Mouse (Mus musculus) embryonic facial prominence, embryonic 13.5 days (tissue): Measurements from ENCODE around the gene Gna12. TPM values are rescaled to one million over a fixed set of nuclear protein-coding genes. Genes with fewer than 3 reads are reported as not detected.

Experiments used
- ATAC-seq: fragments of 200-750 bp; cut with Nextera tagmentation; 2 replicates; pipeline ENCODE4 v1.8.0; 2017; ENCODE audit warnings: low read depth; ENCODE audit not compliant: insufficient number of reproducible peaks, insufficient read depth, low FRiP score, low TSS enrichment
- H3K27ac ChIP-seq: fragments of 300-500 bp; sonication (generic); 2 replicates; pipeline ENCODE4 v1.5.1; 2015; ENCODE audit warnings: moderate library complexity, mild to moderate bottlenecking, inconsistent platforms
- H3K27me3 ChIP-seq: fragments of 300-500 bp; sonication (generic); 2 replicates; pipeline ENCODE4 v1.6.1; 2015; ENCODE audit warnings: mild to moderate bottlenecking, inconsistent platforms
- H3K36me3 ChIP-seq: fragments of 300-500 bp; sonication (generic); 2 replicates; pipeline ENCODE4 v1.6.1; 2015; ENCODE audit warnings: mild to moderate bottlenecking, inconsistent platforms
- H3K4me1 ChIP-seq: fragments of 300-500 bp; sonication (generic); 2 replicates; pipeline ENCODE4 v1.6.1; 2015; ENCODE audit warnings: inconsistent platforms
- H3K4me2 ChIP-seq: fragments of 300-500 bp; sonication (generic); 2 replicates; pipeline ENCODE4 v1.6.1; 2015; ENCODE audit warnings: moderate library complexity, mild to moderate bottlenecking, inconsistent platforms
- H3K4me3 ChIP-seq: fragments of 300-500 bp; sonication (generic); 2 replicates; pipeline ENCODE4 v1.5.1; 2015; ENCODE audit warnings: mild to moderate bottlenecking, inconsistent platforms
- H3K9ac ChIP-seq: fragments of 300-500 bp; sonication (generic); 2 replicates; pipeline ENCODE4 v1.6.1; 2015; ENCODE audit warnings: mild to moderate bottlenecking, inconsistent platforms
- H3K9me3 ChIP-seq: fragments of 300-500 bp; sonication (generic); 2 replicates; pipeline ENCODE4 v1.6.1; 2016; ENCODE audit warnings: inconsistent platforms
- WGBS: fragments of 180-500 bp; shearing (Covaris S2); methylation state at CpG from one replicate; pipeline ENCODE4 v1.1.7; 2015; ENCODE audit warnings: mixed read lengths; 5-methylcytosine and 5-hydroxymethylcytosine counted together
- polyA plus RNA-seq: library from polyadenylated mRNA; unstranded; fragments of >200 nt; fragmentation: Nextera tagmentation; extraction: Ambion mirVana; gene quantifications from 2 replicates; pipeline ENCODE4 v1.2.1, GENCODE M21; 2015

Gene Gna12
- polyA plus RNA-seq, 1 experiment from 2014 or later = 9.3 TPM

DNA sequence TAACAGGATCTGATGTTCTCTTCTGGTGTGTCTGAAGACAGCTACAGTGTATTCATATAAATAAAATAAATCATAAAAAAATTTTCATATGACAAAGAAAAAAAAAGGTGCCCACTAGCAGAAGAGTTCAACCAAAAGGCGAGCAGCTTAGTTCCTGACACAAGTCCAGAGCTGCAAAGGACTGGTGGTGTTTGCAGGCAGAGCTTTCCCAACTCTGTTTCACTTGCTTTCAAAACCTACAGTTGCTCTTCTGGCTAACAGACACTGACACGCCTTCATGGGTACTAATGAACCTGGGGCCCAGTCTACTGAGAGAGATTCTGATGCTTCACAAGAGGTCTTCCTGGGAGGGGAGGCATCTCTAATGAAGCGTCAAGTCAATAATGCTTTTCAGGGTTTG is 34.2 kb downstream of the Gna12 start:
- Histone ChIP-seq H3K9ac (no peak overlapping the region), H3K27ac (no peak overlapping the region), H3K4me3 (no peak overlapping the region), H3K27me3 (no peaks in the 10 kb centered on the region), H3K4me1 (peaks cover 60% of the 10 kb centered on the region), H3K4me2 (no peak overlapping the region), H3K36me3 (no peaks in the 10 kb centered on the region), H3K9me3 (no peaks in the 10 kb centered on the region)
- WGBS = 90% methylated on average over 3 of the region's 3 CpGs
- ATAC-seq = no peak

DNA sequence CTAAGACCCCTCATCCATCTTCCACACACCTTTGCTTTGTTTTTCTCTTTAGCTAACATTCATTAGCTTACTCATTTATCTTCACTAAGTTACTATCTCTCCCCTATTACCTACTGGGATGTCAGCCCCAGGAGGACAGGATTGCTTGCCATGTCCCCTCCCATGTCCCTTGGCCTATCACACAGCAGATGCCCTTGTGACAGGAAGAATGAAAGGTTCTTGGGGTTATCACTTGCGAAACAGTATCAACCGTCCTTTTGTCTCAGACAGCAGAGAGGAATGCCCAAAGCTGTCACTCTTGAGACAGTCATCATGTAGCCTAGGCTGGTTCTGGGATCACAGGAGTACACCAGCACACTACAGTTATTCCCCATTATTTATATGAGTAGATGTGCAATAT is 35.1 kb downstream of the Gna12 start:
- H3K9me3 ChIP-seq = no peaks in the 10 kb centered on the region
- H3K4me2 ChIP-seq = no peak overlapping the region
- H3K27me3 ChIP-seq = no peaks in the 10 kb centered on the region
- ATAC-seq = no peak
- no peaks in the 10 kb centered on the region for H3K36me3 ChIP-seq
- peak overlapping the region; percentile 5 for H3K27ac ChIP-seq
- H3K9ac ChIP-seq = no peak overlapping the region
- 52% methylated on average over 2 of the region's 2 CpGs for WGBS
- H3K4me1 ChIP-seq = peaks cover 65% of the 10 kb centered on the region
- H3K4me3 ChIP-seq = no peak overlapping the region

DNA sequence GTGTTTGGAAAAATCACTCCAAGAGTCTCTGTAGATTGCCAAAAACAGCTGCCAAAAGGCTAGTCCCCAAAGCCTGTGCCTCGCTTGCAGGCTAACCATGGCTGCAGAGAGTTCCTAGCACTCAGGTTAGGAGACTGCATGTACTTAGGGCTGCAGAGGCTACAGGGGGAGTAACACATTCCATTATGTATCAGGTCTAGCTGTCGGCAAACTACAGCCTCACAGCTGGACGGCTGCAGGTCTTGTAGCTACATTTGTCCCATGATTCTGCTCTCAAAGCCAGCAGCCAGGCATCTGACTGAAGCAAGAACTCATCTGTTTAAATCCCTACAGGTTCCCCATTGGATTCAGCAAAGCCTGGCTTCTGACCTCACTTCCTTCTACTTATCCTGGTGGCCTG is 35.5 kb downstream of the Gna12 start:
- no peaks in the 10 kb centered on the region for H3K36me3 ChIP-seq
- 46% methylated on average over 3 of the region's 3 CpGs for WGBS
- peak overlapping the region; percentile 5 for H3K27ac ChIP-seq
- no peak overlapping the region for H3K4me3 ChIP-seq
- peaks cover 68% of the 10 kb centered on the region for H3K4me1 ChIP-seq
- H3K27me3 ChIP-seq = no peaks in the 10 kb centered on the region
- no peak for ATAC-seq
- H3K9ac ChIP-seq = no peak overlapping the region
- H3K9me3 ChIP-seq = no peaks in the 10 kb centered on the region
- no peak overlapping the region for H3K4me2 ChIP-seq

DNA sequence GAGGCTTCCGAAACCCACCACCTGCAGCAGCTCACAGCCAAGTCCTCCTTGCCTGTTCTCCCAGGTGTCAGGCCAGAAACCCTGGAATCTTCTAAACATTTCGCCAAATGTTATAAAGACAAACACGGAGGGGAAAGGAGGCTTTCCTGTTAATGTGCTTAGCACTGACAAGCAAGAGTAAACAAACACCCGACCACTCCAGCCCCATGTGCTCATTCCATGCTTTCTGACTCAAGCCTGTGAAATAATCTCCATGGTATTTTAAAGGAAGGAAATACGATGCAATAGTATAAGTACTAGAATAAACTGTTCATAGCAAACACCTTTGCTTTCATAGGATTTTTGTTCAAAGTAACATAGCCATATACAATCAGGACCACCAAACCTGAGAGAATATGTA is 38.0 kb downstream of the Gna12 start:
- Histone ChIP-seq H3K27me3 (no peaks in the 10 kb centered on the region), H3K4me2 (no peak overlapping the region), H3K27ac (peak overlapping the region; percentile 92), H3K4me3 (no peak overlapping the region), H3K4me1 (peaks cover 60% of the 10 kb centered on the region), H3K36me3 (no peaks in the 10 kb centered on the region), H3K9me3 (no peaks in the 10 kb centered on the region), H3K9ac (0 out of 2 replicates have a peak overlapping the region, but pooled peaks have one; percentile 33)
- ATAC-seq = no peak
- WGBS = 59% methylated on average over 5 of the region's 5 CpGs

DNA sequence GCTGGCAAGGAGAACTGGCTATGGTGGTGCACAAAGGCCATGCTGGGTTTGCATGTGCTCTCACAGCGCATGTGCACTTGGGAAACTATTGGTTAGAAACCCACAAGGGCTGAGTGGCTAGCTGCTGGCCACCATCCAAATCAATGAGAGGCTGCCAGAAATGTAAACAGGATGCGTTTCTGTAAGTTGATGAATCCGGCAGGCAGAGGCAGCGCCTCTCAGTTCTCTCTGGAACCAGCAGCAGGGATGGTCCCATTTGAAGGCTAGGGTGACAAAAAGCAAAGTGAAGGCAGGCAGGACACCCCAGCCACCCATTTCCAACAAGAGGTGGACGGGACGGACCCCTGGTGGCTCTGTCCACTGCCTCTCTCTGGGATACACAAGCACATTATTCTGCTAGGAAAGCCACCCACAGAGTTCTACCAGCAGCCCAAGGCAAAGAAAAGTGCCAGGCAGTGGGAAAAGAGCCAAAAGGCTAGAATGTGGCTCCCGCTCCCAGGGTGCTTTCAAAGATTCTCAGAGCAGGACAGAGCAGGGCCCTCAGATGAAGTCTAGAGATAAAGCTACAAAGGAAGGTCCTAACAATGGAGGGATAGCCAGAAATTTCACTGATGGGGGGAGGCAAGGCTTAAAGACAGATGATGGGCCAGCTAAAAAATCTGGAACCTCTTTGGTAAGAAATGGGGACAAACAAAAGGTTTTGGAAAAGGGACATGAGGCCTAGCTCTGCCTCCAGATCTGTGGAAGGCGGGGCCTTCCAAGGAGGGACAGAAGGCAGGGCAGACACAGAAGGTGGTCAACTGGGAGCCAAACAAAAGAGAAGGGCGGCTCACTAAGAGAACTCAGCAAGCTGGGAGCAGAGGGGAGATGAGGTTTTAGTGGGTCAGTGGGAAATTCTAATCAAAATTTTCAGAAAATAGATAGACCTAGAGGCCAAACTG is 39.0 kb downstream of the Gna12 start:
- peaks cover 66% of the 10 kb centered on the region for H3K4me1 ChIP-seq
- ATAC-seq = no peak
- H3K9me3 ChIP-seq = no peaks in the 10 kb centered on the region
- H3K4me2 ChIP-seq = peak overlapping the region; percentile 26; the same call in 1 of the 2 replicates
- no peaks in the 10 kb centered on the region for H3K27me3 ChIP-seq
- peak overlapping the region; percentile 92 for H3K27ac ChIP-seq
- H3K36me3 ChIP-seq = no peaks in the 10 kb centered on the region
- H3K4me3 ChIP-seq = no peak overlapping the region
- 36% methylated on average over 9 of the region's 9 CpGs for WGBS
- H3K9ac ChIP-seq = peak overlapping the region; percentile 33; the same call in 1 of the 2 replicates

DNA sequence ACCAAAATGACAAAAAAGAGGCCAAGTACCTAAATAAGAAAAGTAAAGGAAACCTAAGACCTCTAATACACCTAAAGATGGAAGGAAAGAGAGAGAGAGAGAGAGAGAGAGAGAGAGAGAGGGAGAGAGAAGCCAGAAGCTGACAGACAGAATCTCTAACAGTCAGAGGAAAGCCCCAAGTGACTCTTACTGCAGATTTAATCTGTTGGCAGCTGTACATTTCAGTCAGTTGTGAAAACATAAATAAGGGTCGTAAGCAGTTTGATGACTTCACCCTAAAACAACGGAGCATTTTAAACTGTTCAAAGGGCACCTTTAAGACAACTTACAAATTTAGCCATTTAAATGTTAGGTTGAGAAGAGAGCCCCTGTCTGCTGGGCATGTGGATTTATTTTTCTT is 39.8 kb downstream of the Gna12 start:
- WGBS = 47% methylated on average over 2 of the region's 2 CpGs
- peaks cover 2% of the 10 kb centered on the region for H3K36me3 ChIP-seq
- no peak for ATAC-seq
- peaks cover 71% of the 10 kb centered on the region for H3K4me1 ChIP-seq
- H3K4me3 ChIP-seq = no peak overlapping the region
- H3K27ac ChIP-seq = peak overlapping the region; percentile 92
- no peak overlapping the region for H3K4me2 ChIP-seq
- H3K9me3 ChIP-seq = no peaks in the 10 kb centered on the region
- no peaks in the 10 kb centered on the region for H3K27me3 ChIP-seq
- H3K9ac ChIP-seq = no peak overlapping the region

DNA sequence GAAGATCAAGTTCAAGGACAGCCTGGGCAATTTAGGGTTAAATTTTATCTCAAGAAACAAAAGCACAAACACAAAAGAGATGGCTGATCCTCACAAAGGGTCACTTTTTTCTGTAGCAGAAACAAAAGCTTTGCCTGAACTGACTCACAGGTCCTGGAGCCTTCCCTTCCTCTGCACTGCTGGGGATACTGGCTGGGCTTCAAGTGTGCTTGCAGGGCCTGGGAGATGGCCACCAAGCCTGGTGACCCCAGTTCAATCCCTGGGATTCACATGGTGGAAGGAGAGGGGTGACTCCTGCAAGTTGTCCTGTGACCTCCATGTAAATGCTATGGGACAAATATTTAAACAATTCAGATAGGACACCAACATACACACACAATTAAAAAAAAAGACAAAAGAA is 40.7 kb downstream of the Gna12 start:
- no peaks in the 10 kb centered on the region for H3K27me3 ChIP-seq
- H3K27ac ChIP-seq = peak overlapping the region; percentile 92
- H3K4me2 ChIP-seq = no peak overlapping the region
- no peak for ATAC-seq
- no peak overlapping the region for H3K9ac ChIP-seq
- H3K4me1 ChIP-seq = peaks cover 63% of the 10 kb centered on the region
- H3K9me3 ChIP-seq = no peaks in the 10 kb centered on the region
- H3K4me3 ChIP-seq = no peak overlapping the region
- peaks cover 10% of the 10 kb centered on the region for H3K36me3 ChIP-seq

DNA sequence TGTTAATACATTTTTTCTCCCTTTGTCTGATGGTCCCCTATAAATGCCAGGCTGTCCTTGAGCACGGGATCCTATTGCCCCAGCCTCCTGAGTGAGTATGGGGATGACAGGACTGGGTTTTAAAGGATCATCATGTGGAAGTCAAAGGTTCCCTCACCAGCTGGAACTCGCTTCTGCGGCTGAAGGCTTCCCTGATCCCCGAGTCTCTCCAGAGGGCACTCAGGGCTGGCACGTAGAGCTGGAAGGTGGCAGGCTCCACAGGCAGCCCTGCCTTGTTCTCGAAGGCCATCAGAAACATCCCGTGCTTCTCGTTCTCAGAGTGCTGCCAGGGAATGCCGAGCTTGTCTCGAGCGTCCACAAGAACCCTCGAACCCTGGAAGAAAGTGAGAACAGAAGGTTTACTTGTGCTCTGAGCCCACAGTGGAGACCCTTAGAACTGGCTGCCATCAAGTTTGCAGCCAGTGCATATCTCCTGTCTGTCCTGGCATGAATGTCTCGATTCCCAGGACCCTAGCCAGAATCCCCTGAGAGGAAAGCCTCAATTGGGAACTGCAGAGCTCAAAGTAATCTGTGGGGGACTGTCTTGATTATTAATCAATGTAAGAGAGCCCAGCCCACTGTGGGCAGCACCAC is 44.9 kb downstream of the Gna12 start:
- H3K36me3 ChIP-seq = peaks cover 52% of the 10 kb centered on the region

DNA sequence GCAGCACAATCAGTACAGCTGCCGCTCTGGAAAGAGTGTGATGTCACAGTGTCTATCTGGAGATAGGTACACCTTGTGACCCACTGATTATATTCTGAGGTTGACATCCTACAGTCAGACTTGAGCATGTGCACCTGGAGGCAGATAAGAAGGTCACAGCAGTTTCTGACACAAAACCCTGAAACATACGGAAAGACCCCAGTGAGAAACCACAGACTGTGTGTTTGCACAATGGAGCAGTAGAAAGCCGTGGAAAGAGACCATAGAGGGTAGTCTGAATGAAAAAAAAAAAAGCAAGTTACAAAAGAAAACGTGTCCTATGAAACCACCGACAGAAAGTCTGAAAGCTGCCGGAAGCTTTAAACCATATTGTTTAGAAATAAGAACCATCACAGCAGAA is 45.9 kb downstream of the Gna12 start:
- Histone ChIP-seq H3K4me1 (peaks cover 21% of the 10 kb centered on the region), H3K4me2 (no peak overlapping the region), H3K27me3 (no peaks in the 10 kb centered on the region), H3K9ac (no peak overlapping the region), H3K9me3 (no peaks in the 10 kb centered on the region), H3K36me3 (peaks cover 59% of the 10 kb centered on the region), H3K4me3 (no peak overlapping the region), H3K27ac (no peak overlapping the region)
- ATAC-seq = no peak
- 72% methylated on average over 6 of the region's 6 CpGs for WGBS

More for the DNA sequence above, 44.9 kb downstream of the Gna12 start:
- Histone ChIP-seq H3K4me3 (no peak overlapping the region), H3K9ac (0 out of 2 replicates have a peak overlapping the region, but pooled peaks have one; percentile 11), H3K4me2 (no peak overlapping the region), H3K27me3 (no peaks in the 10 kb centered on the region), H3K27ac (no peak overlapping the region), H3K9me3 (no peaks in the 10 kb centered on the region), H3K4me1 (peaks cover 28% of the 10 kb centered on the region)
- no peak for ATAC-seq
- 86% methylated on average over 13 of the region's 13 CpGs for WGBS

DNA sequence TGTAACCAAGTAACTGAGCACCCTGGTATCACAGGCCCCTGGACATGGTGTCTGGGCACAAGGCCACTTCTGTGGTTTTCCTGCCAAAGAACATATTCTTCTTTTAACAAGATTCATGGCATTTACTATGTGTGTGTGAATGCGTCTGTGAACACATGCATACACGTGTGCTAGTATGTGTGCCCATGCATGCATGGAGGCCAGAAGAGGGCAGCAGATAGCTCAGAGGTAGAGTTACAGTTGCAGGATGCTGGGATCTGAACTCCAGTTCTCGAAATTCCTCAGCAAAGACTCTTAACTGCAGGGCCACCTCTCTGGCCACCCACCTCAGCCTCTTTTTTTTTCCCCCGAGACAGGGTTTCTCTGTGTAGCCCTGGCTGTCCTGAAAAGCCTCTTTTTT is 46.7 kb downstream of the Gna12 start:
- no peak overlapping the region for H3K4me2 ChIP-seq
- H3K4me3 ChIP-seq = no peak overlapping the region
- H3K27ac ChIP-seq = no peak overlapping the region
- no peak overlapping the region for H3K9ac ChIP-seq
- no peaks in the 10 kb centered on the region for H3K9me3 ChIP-seq
- no peaks in the 10 kb centered on the region for H3K27me3 ChIP-seq
- peaks cover 14% of the 10 kb centered on the region for H3K4me1 ChIP-seq
- WGBS = 93% methylated on average over 4 of the region's 4 CpGs
- ATAC-seq = no peak
- peaks cover 63% of the 10 kb centered on the region for H3K36me3 ChIP-seq

DNA sequence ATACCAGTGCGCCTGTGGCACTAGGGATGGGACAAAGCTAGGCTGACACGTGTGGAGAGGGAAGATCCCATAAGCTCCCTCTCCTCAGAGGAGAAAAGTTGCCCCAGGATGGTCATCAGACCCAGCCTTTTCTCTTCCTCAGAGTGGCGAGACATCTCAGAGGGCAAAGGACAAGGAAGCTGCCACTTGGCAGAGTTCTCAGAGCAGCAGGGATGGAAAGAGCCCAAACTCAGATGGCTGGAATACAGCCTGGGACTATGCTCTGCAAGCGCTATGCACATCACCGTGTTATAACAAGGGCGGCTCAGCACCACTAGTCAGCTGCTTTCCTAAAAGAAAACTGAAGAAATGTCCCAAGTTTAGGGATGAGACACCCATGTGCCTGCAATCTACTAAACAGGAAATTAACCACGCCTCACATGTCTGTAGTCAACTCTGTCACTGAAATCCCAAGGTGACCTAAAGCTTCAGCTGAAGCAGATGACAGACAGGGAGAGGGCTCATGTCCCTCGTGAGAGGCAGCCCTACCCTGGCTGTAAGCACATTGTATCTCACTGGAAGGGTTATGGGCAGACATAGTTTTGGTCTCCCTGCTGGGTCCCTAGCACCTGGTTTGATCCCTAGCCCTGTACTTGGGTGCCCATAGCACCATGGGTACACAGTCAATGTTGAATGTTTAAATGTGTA is 48.2 kb downstream of the Gna12 start:
- Histone ChIP-seq H3K27ac (no peak overlapping the region), H3K36me3 (peaks cover 76% of the 10 kb centered on the region)
- WGBS = 87% methylated on average over 8 of the region's 8 CpGs

More for the DNA sequence above, 48.2 kb downstream of the Gna12 start:
- Histone ChIP-seq H3K9me3 (no peaks in the 10 kb centered on the region), H3K4me3 (no peak overlapping the region), H3K4me1 (peaks cover 11% of the 10 kb centered on the region), H3K4me2 (no peak overlapping the region), H3K27me3 (no peaks in the 10 kb centered on the region), H3K9ac (no peak overlapping the region)
- ATAC-seq = no peak
